In the genomic region with DNA sequence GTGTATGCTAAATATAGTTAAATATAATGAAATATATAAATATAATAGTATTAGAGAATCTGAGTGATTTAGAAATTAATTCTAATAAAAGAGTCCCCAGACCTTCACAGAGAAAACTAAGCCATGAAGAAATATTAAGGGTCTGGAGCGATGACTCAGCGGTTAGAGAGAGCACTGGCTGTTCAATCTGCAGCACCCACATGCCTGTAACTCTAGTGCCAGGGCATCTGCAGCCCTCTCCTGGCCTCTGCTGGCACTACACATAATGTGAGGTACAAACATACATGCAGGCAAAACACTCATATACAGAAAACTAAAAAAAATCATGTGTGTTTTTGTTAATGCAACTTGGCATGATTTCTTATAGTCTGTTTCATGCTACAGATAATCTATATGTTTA, we compare ENCODE assay signal across 10 mouse cellular contexts. TPM values are rescaled to one million over a fixed set of nuclear protein-coding genes. Genes with fewer than 3 reads are reported as not detected.
A peak's percentile ranks its signal among the peaks of the same experiment; 100 is the strongest.
DNase-seq lines count a peak whose midpoint lies in the region; ATAC-seq and TF ChIP-seq lines count a peak whose summit lies in the region.
"Had no signal": no experiment of that assay in that cellular context is flagged by ENCODE, and none has a peak within 500 bp of the region (broad histone marks: within the 10 kb centered on the region; RNA-seq: fewer than 3 reads in every experiment).

No protein-coding gene starts in this region.

- H3K4me1 ChIP-seq in hindbrain, postnatal 0 days (ENCODE audit: insufficient read depth, low read length) = no peaks in the 10 kb centered on the region
- H3K4me1 ChIP-seq in hindbrain, embryonic 12.5 days = no peaks in the 10 kb centered on the region
- H3K4me1 ChIP-seq: hindbrain, embryonic 15.5 days had no signal

- no peaks in the 10 kb centered on the region for H3K27me3 ChIP-seq in hindbrain, postnatal 0 days (ENCODE audit: insufficient read depth, low read length)
- no peaks in the 10 kb centered on the region for H3K27me3 ChIP-seq in hindbrain, embryonic 12.5 days
- H3K27me3 ChIP-seq: hindbrain, embryonic 15.5 days had no signal

- no peak overlapping the region for H3K4me3 ChIP-seq in hindbrain, postnatal 0 days (ENCODE audit: low read length)
- H3K4me3 ChIP-seq in hindbrain, embryonic 12.5 days = no peak overlapping the region
- H3K4me3 ChIP-seq: hindbrain, embryonic 15.5 days had no signal

- no peak overlapping the region for H3K27ac ChIP-seq in hindbrain, postnatal 0 days
- no peak overlapping the region for H3K27ac ChIP-seq in hindbrain, embryonic 12.5 days
- H3K27ac ChIP-seq: hindbrain, embryonic 15.5 days had no signal

- 0 out of 2 replicates have a peak, but pooled peaks have one; percentile 56 for ATAC-seq in hindbrain, postnatal 0 days
- ATAC-seq in hindbrain, embryonic 12.5 days (ENCODE audit: low FRiP score) = no peak

- WGBS in hindbrain, postnatal 0 days = 82% methylated on average over 2 of the region's 2 CpGs
- WGBS in hindbrain, embryonic 12.5 days = 94% methylated on average over 2 of the region's 2 CpGs

- DNase-seq in hindbrain, postnatal 0 days (ENCODE audit: low spot score) = peak; percentile 28
- DNase-seq in CD4-positive helper T cell, adult 2 months (ENCODE audit: low read depth, low spot score) = peak; percentile 45
- DNase-seq in adrenal gland, postnatal 25 days = peak; percentile 16
- peak; percentile 36 for DNase-seq in lung, postnatal 10 days
- DNase-seq in spleen, adult 12 weeks (ENCODE audit: low spot score) = no peak
- no peak for DNase-seq in ovary, postnatal 36 days (ENCODE audit: low spot score)
- DNase-seq in left cerebral cortex, postnatal 14 days (ENCODE audit: low spot score in 2 of 2) = no peak

- intact Hi-C loops in left cerebral cortex, postnatal 14 days (cut with DNase I) = no loop called here

- H3K9ac ChIP-seq in hindbrain, postnatal 0 days (replicated peaks; ENCODE audit: low read length) = no peak overlapping the region
- H3K9ac ChIP-seq in hindbrain, embryonic 12.5 days = no peak overlapping the region
- H3K9ac ChIP-seq: hindbrain, embryonic 15.5 days had no signal

- no peak overlapping the region for H3K4me2 ChIP-seq in hindbrain, postnatal 0 days (ENCODE audit: low read depth, low read length)
- H3K4me2 ChIP-seq in hindbrain, embryonic 12.5 days (replicated peaks) = no peak overlapping the region
- H3K4me2 ChIP-seq: hindbrain, embryonic 15.5 days had no signal

- H3K9me3 ChIP-seq in hindbrain, postnatal 0 days (ENCODE audit: low read length) = no peaks in the 10 kb centered on the region
- H3K9me3 ChIP-seq in hindbrain, embryonic 12.5 days (replicated peaks) = no peaks in the 10 kb centered on the region
- H3K9me3 ChIP-seq: hindbrain, embryonic 15.5 days had no signal

- peak; percentile 54 for TF ChIP-seq CTCF in hindbrain, postnatal 0 days (IDR thresholded peaks at IDR 0.05; ENCODE audit: low read depth)

- H3K36me3 ChIP-seq in hindbrain, postnatal 0 days (ENCODE audit: insufficient read depth, low read length) = no peaks in the 10 kb centered on the region; the same call in 1 of the 2 replicates
- no peaks in the 10 kb centered on the region for H3K36me3 ChIP-seq in hindbrain, embryonic 12.5 days

RNA-seq across cellular contexts. Expression of a gene that starts 18.4 kb away (rescaled TPM):
- total RNA-seq in hindbrain, postnatal 0 days (2014; rRNA removed) = 19.1 and 19.9 TPM in 2 replicates
- 21.1 and 21.6 TPM in 2 replicates for polyA plus RNA-seq in hindbrain, postnatal 0 days (2015; fragmentation: Nextera tagmentation; extraction: Ambion mirVana)
- polyA plus RNA-seq in hindbrain, embryonic 12.5 days (2016; fragmentation: Nextera tagmentation; extraction: Ambion mirVana) = 23.9 and 25.7 TPM in 2 replicates
- total RNA-seq in adrenal gland, postnatal 25 days (2021) = 17.5 and 19.4 TPM in 2 replicates
- total RNA-seq in left cerebral cortex, postnatal 14 days (2021) = 10 to 100 TPM; 15.2 to 15.9 TPM

RNA-seq across cellular contexts. Expression of a gene that starts 23.7 kb away (rescaled TPM):
- not detected in 2 replicates for total RNA-seq in hindbrain, postnatal 0 days (2014; rRNA removed)
- polyA plus RNA-seq in hindbrain, postnatal 0 days (2015; fragmentation: Nextera tagmentation; extraction: Ambion mirVana) = 0.23 and 0.44 TPM in 2 replicates
- 0.50 and 0.57 TPM in 2 replicates for polyA plus RNA-seq in hindbrain, embryonic 12.5 days (2016; fragmentation: Nextera tagmentation; extraction: Ambion mirVana)
- total RNA-seq in adrenal gland, postnatal 25 days (2021) = not detected in 2 replicates
- total RNA-seq in left cerebral cortex, postnatal 14 days (2021) = not detected
- total RNA-seq: adrenal gland, postnatal 4 days had no signal

RNA-seq across cellular contexts. Expression of a gene that starts 34.8 kb away (rescaled TPM):
- 6.8 and 7.9 TPM in 2 replicates for total RNA-seq in hindbrain, postnatal 0 days (2014; rRNA removed)
- 22.8 and 25.9 TPM in 2 replicates for polyA plus RNA-seq in hindbrain, postnatal 0 days (2015; fragmentation: Nextera tagmentation; extraction: Ambion mirVana)
- 24.3 and 25.7 TPM in 2 replicates for polyA plus RNA-seq in hindbrain, embryonic 12.5 days (2016; fragmentation: Nextera tagmentation; extraction: Ambion mirVana)
- total RNA-seq in adrenal gland, postnatal 25 days (2021) = 18.1 and 21.2 TPM in 2 replicates
- total RNA-seq in left cerebral cortex, postnatal 14 days (2021) = 10 to 100 TPM; 15.0 to 15.6 TPM

RNA-seq across cellular contexts. Expression of a gene that starts 46.0 kb away (rescaled TPM):
- total RNA-seq in hindbrain, postnatal 0 days (2014; rRNA removed) = 126 and 135 TPM in 2 replicates
- polyA plus RNA-seq in hindbrain, postnatal 0 days (2015; fragmentation: Nextera tagmentation; extraction: Ambion mirVana) = 905 and 915 TPM in 2 replicates
- 409 and 458 TPM in 2 replicates for polyA plus RNA-seq in hindbrain, embryonic 12.5 days (2016; fragmentation: Nextera tagmentation; extraction: Ambion mirVana)
- 378 and 382 TPM in 2 replicates for total RNA-seq in adrenal gland, postnatal 25 days (2021)
- total RNA-seq in left cerebral cortex, postnatal 14 days (2021) = 100 to 1,000 TPM; 252 to 260 TPM

RNA-seq across cellular contexts. Expression of a gene that starts 46.1 kb away (rescaled TPM):
- total RNA-seq in hindbrain, postnatal 0 days (2014; rRNA removed) = 7.3 and 7.6 TPM in 2 replicates
- polyA plus RNA-seq in hindbrain, postnatal 0 days (2015; fragmentation: Nextera tagmentation; extraction: Ambion mirVana) = 27.3 and 27.9 TPM in 2 replicates
- 16.0 and 19.3 TPM in 2 replicates for polyA plus RNA-seq in hindbrain, embryonic 12.5 days (2016; fragmentation: Nextera tagmentation; extraction: Ambion mirVana)
- 4.9 and 5.2 TPM in 2 replicates for total RNA-seq in adrenal gland, postnatal 25 days (2021)
- total RNA-seq in left cerebral cortex, postnatal 14 days (2021) = 1 to 10 TPM; 5.5 to 7.3 TPM

Comparison
In these comparisons a context has a peak if more than half of its experiments do, and no peak if none do; other contexts are left out.
1. DNase-seq: peak in hindbrain, postnatal 0 days (single experiment), CD4-positive helper T cell, adult 2 months (single experiment), adrenal gland, postnatal 25 days (single experiment) and lung, postnatal 10 days (single experiment); none in spleen, adult 12 weeks (single experiment), ovary, postnatal 36 days (single experiment) and left cerebral cortex, postnatal 14 days (0 of 2).